15 mouse cellular contexts compared by ENCODE assay signal in genomic region chr4:86274663-86275062, GRCm38 (mm10).
"Had no signal": no experiment of that assay in that cellular context is flagged by ENCODE, and none has a peak within 500 bp of the region (broad histone marks: within the 10 kb centered on the region; RNA-seq: fewer than 3 reads in every experiment).

No protein-coding gene starts in this region.

- DNase-seq: lung, adult 18-20 months; lung, postnatal 4 days; midbrain, embryonic 14.5 days; retina, postnatal 1 day; right cerebral cortex, postnatal 25 days; right cerebral cortex, postnatal 4 days; spleen, adult 18-20 months; thymus, adult 2 months; thymus, postnatal 25 days; thymus, postnatal 4 days had no signal

- H3K4me3 ChIP-seq: midbrain, embryonic 10.5 days; midbrain, embryonic 12.5 days; myocyte; neural tube, embryonic 13.5 days; neural tube, embryonic 15.5 days had no signal

- H3K27ac ChIP-seq: midbrain, embryonic 10.5 days; midbrain, embryonic 12.5 days; neural tube, embryonic 13.5 days; neural tube, embryonic 15.5 days had no signal
